Mouse (Mus musculus) midbrain, embryonic 11.5 days (tissue): ENCODE data around the gene Sirt1. TPM values are rescaled to one million over a fixed set of nuclear protein-coding genes. Genes with fewer than 3 reads are reported as not detected.
A peak's percentile ranks its signal among the peaks of the same experiment; 100 is the strongest.
"Not testable (repeated sequence)": the region's sequence is repeated elsewhere in the genome, so short reads cannot be mapped to it uniquely, and the experiment has no call there.

Experiments
- ATAC-seq: fragments of 200-750 bp; cut with Nextera tagmentation; 2 replicates; pipeline ENCODE4 v1.8.0; 2017; ENCODE audit warnings: moderate TSS enrichment, moderate library complexity; ENCODE audit not compliant: low FRiP score
- DNase-seq: peaks from one replicate; pipeline ENCODE4 v3.0.0; 2015; ENCODE audit warnings: low spot score; ENCODE audit errors: missing footprints
- H3K27ac ChIP-seq: fragments of 300-500 bp; sonication (generic); 2 replicates; pipeline ENCODE4 v1.5.1; 2014; ENCODE audit warnings: low read depth, low read length
- H3K27me3 ChIP-seq: fragments of 300-500 bp; sonication (generic); 2 replicates; pipeline ENCODE4 v1.6.1; 2014; ENCODE audit warnings: mild to moderate bottlenecking, low read length, moderate library complexity, mixed read lengths; ENCODE audit not compliant: control insufficient read depth, insufficient read depth
- H3K36me3 ChIP-seq: fragments of 300-500 bp; sonication (generic); 2 replicates; pipeline ENCODE4 v1.6.1; 2014; ENCODE audit warnings: mild to moderate bottlenecking, low read length, moderate library complexity, mixed read lengths; ENCODE audit not compliant: control insufficient read depth, insufficient read depth
- H3K4me1 ChIP-seq: fragments of 300-500 bp; sonication (generic); 2 replicates; pipeline ENCODE4 v1.6.1; 2014; ENCODE audit warnings: low read length; ENCODE audit not compliant: control insufficient read depth, insufficient read depth
- H3K4me2 ChIP-seq: fragments of 300-500 bp; sonication (generic); 2 replicates; pipeline ENCODE4 v1.6.1; 2014; ENCODE audit warnings: mild to moderate bottlenecking, moderate library complexity
- H3K4me3 ChIP-seq: fragments of 300-500 bp; sonication (generic); 2 replicates; pipeline ENCODE4 v1.5.1; 2014; ENCODE audit warnings: low read depth, low read length
- H3K9ac ChIP-seq: fragments of 300-500 bp; sonication (generic); 2 replicates; pipeline ENCODE4 v1.6.1; 2014; ENCODE audit warnings: low read length
- H3K9me3 ChIP-seq: fragments of 300-500 bp; sonication (generic); 2 replicates; pipeline ENCODE4 v1.6.1; 2016; ENCODE audit warnings: low read length; ENCODE audit not compliant: control insufficient read depth
- WGBS: fragments of 180-500 bp; shearing (Covaris S2); extraction: QIAGEN DNeasy Blood & Tissue Kit; methylation state at CpG from one replicate; pipeline ENCODE4 v1.1.7; 2014; 5-methylcytosine and 5-hydroxymethylcytosine counted together
- polyA plus RNA-seq: library from polyadenylated mRNA; unstranded; fragments of >200 nt; fragmentation: Nextera tagmentation; extraction: Ambion mirVana; gene quantifications from 2 replicates; pipeline ENCODE4 v1.2.1, GENCODE M21; 2014

Gene Sirt1
- polyA plus RNA-seq, 1 experiment from 2014 or later = 9.8 TPM

DNA sequence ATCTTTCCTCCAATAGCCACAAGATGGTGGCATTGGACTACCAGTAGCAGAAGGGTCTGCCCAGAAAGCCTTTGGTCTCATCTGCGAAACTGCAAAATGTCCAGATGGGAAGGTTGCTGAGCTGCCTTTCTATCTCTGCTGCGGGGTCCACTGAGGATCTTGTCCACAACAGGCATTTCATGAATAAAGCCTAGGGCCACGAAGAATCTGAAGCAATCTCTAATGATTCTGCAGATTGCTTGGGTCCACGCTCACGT lies 41.2 kb upstream of the Sirt1 start:
- H3K9ac ChIP-seq = no peak overlapping the region
- H3K4me2 ChIP-seq = no peak overlapping the region
- no peak overlapping the region for H3K27ac ChIP-seq
- no peaks in the 10 kb centered on the region for H3K36me3 ChIP-seq
- WGBS = 88% methylated on average over 5 of the region's 5 CpGs
- ATAC-seq = no peak
- no peaks in the 10 kb centered on the region for H3K4me1 ChIP-seq
- no peak overlapping the region for H3K4me3 ChIP-seq
- H3K27me3 ChIP-seq = no peaks in the 10 kb centered on the region
- peak; percentile 82 for DNase-seq
- no peaks in the 10 kb centered on the region for H3K9me3 ChIP-seq

DNA sequence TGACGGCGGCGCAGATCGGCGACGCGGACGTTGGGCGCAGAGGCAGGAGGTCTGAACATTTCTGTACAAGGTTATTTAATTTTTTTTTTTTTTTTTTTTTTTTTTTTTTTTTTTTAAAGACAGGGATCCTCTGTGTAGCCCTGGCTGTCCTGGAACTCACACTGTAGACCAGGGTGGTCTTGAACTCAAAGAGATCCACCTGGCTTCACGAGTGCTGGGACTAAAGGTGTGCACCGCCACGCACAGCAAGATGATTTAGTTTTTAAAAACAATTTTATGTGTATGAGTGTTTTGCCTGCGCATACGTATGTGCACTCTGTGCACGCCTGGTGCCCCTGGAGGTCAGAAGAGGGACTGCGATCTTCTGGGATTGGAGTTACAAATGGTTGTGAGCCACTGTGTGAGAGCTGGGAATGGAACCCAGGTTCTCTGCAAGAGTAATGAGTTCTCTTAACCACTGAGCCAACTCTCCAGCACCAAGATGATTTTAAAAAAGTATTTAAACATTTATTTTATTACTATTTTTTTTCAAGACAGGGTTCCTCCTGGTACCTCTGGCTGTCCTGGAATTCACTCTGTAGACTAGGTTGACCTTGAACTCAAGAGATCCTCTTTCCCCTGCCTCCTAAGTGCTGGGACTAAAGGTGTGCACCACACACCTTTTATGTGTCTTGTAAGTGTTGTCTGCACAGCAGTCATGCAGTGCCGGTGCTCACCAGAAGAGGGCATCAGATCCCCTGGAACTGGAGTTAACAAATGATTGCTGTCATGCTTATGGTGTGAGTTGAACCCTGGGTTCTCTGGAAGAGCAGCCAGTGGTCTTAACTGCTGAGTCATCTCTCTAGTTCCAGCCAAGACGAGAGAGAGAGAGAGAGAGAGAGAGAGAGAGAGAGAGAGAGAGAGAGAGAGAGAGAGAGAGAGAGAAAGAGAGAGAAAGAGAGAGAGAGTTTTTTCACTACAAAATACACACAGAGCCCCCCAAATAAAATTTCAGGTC lies 40.5 kb upstream of the Sirt1 start, which contains the start of gene Gm7075:
TSS of gene Gm7075 (minus strand) at position 51 of the 997 bp plus-strand sequence.
- 90% methylated on average over 18 of the region's 18 CpGs for WGBS
- no peak within 1 kb of the TSS for H3K4me3 ChIP-seq

DNA sequence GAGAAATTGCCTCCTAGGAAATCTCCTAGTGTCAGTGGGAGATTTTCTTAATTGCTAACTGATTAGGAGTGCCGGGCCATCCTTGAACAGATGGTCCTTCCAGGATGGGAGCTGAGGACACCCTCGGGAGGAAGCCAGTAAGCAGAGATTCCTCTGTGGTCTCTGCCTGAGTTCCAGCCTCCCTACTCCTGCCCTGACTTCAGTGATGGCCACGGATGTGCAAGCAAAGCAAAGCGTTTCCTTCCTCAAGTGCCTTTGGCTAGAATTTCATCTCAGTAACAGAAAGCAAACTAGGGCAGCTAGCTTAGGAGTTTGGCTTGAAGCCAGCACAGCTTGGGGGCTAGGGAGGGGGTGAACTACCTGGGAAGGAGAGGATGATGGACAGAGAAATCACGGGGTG lies 35.6 kb upstream of the Sirt1 start:
- no peaks in the 10 kb centered on the region for H3K36me3 ChIP-seq
- DNase-seq (peak; percentile 72), ATAC-seq (no peak)
- H3K4me2 ChIP-seq = no peak overlapping the region
- 66% methylated on average over 5 of the region's 5 CpGs for WGBS
- no peaks in the 10 kb centered on the region for H3K27me3 ChIP-seq
- no peaks in the 10 kb centered on the region for H3K4me1 ChIP-seq
- H3K9ac ChIP-seq = no peak overlapping the region
- no peaks in the 10 kb centered on the region for H3K9me3 ChIP-seq
- H3K4me3 ChIP-seq = no peak overlapping the region
- H3K27ac ChIP-seq = no peak overlapping the region

More for the DNA sequence above, 40.5 kb upstream of the Sirt1 start, which contains the start of gene Gm7075:
- Histone ChIP-seq H3K36me3 (no peaks in the 10 kb centered on the region), H3K27ac (no peak within 1 kb of the TSS), H3K9ac (no peak within 1 kb of the TSS), H3K27me3 (no peaks in the 10 kb centered on the region), H3K4me1 (no peaks in the 10 kb centered on the region), H3K4me2 (no peak within 1 kb of the TSS), H3K9me3 (no peaks in the 10 kb centered on the region)
- DNase-seq (peak; percentile 87), ATAC-seq (peak; percentile 50; the same call in 1 of the 2 replicates)

DNA sequence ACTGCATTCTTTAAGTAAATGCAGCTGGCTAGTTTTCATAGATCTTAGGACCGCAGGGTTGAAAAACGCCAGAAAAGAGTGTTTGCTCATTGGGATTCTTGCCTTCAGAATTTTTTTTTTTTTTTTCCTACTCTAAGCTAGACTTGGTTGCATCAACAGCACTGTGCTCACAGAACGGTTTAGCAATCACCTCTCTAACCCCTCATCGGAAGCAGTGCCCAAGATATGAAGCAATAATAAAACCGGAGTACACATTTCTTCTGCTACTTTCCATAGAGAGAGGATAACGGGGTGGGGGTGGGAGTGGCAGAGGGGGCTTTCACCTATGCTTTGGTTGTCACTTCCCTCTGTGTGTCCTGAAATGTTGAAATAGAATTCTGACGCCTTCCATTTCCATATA lies 34.3 kb upstream of the Sirt1 start:
- no peak overlapping the region for H3K9ac ChIP-seq
- DNase-seq (no peak), ATAC-seq (no peak)
- no peaks in the 10 kb centered on the region for H3K9me3 ChIP-seq
- H3K36me3 ChIP-seq = no peaks in the 10 kb centered on the region
- H3K27ac ChIP-seq = no peak overlapping the region
- H3K27me3 ChIP-seq = no peaks in the 10 kb centered on the region
- 63% methylated on average over 7 of the region's 7 CpGs for WGBS
- no peak overlapping the region for H3K4me2 ChIP-seq
- no peaks in the 10 kb centered on the region for H3K4me1 ChIP-seq
- H3K4me3 ChIP-seq = no peak overlapping the region

DNA sequence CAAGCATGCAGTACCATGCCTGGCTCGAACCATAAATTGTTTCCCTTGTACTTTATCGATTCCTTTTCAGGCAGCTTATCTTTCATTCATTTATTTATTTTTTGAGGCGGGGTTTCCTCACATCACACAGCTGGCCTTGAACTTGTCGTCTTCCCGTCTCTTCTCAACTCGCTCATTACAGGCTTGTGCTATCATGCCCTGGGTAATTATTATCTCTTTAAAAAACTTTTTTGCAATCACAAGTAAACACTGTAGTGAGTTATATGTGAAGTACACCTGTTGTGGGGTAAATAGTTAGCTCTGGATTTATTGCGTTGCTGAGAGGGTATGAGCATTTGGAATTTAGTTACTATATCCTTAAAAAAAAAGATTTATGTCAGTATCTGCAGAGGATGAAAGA lies 33.8 kb upstream of the Sirt1 start:
- no peaks in the 10 kb centered on the region for H3K27me3 ChIP-seq
- H3K27ac ChIP-seq = no peak overlapping the region
- WGBS = 86% methylated on average over 7 of the region's 7 CpGs
- H3K9ac ChIP-seq = no peak overlapping the region
- H3K9me3 ChIP-seq = no peaks in the 10 kb centered on the region
- H3K4me2 ChIP-seq = no peak overlapping the region
- DNase-seq = no peak
- ATAC-seq = no peak
- no peak overlapping the region for H3K4me3 ChIP-seq
- no peaks in the 10 kb centered on the region for H3K36me3 ChIP-seq
- H3K4me1 ChIP-seq = no peaks in the 10 kb centered on the region

DNA sequence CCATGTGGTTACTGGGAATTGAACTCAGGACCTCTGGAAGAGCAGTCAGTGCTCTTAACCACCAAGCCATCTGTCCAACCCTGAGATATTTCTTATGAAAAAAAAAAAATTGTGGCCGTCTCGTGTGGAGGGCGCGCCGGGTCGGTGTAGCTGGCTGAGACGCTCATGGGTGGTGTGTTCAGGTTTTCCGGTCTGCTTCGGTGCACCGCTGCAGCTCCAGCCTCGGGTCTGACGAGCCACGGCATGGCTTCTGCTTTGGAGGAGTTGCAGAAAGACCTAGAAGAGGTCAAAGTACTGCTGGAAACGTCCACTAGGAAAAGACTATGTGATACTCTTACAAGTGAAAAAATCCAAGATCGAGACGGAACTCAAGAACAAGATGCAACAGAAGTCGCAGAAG lies 31.3 kb upstream of the Sirt1 start:
- no peaks in the 10 kb centered on the region for H3K27me3 ChIP-seq
- DNase-seq (no peak), ATAC-seq (no peak)
- no peak overlapping the region for H3K27ac ChIP-seq
- H3K36me3 ChIP-seq = no peaks in the 10 kb centered on the region
- no peaks in the 10 kb centered on the region for H3K4me1 ChIP-seq
- H3K9me3 ChIP-seq = no peaks in the 10 kb centered on the region
- no peak overlapping the region for H3K4me2 ChIP-seq
- WGBS = 91% methylated on average over 17 of the region's 17 CpGs
- H3K9ac ChIP-seq = no peak overlapping the region
- H3K4me3 ChIP-seq = no peak overlapping the region

DNA sequence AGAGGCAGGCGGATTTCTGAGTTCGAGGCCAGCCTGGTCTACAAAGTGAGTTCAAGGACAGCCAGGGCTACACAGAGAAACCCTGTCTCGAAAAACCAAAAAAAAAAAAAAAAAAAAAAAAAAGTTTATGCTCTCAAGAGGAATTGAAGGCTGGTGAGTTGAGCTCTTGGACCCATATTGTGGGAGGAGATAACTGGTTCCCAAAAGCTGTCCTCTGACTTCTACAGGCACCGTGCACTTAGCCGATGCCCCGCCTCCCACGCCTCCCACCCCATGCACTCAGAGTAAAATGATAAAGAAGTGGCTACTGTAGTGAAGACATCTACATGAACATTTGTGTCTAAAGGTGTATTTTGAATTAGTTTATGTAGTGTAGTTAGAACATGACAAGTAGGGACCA lies 30.2 kb upstream of the Sirt1 start:
- H3K4me1 ChIP-seq, ATAC-seq, H3K9me3 ChIP-seq, H3K27me3 ChIP-seq, H3K9ac ChIP-seq, H3K4me2 ChIP-seq, H3K36me3 ChIP-seq, H3K27ac ChIP-seq, H3K4me3 ChIP-seq: not testable (repeated sequence)
- WGBS = 94% methylated on average over 5 of the region's 7 CpGs
- DNase-seq = peak; percentile 33

DNA sequence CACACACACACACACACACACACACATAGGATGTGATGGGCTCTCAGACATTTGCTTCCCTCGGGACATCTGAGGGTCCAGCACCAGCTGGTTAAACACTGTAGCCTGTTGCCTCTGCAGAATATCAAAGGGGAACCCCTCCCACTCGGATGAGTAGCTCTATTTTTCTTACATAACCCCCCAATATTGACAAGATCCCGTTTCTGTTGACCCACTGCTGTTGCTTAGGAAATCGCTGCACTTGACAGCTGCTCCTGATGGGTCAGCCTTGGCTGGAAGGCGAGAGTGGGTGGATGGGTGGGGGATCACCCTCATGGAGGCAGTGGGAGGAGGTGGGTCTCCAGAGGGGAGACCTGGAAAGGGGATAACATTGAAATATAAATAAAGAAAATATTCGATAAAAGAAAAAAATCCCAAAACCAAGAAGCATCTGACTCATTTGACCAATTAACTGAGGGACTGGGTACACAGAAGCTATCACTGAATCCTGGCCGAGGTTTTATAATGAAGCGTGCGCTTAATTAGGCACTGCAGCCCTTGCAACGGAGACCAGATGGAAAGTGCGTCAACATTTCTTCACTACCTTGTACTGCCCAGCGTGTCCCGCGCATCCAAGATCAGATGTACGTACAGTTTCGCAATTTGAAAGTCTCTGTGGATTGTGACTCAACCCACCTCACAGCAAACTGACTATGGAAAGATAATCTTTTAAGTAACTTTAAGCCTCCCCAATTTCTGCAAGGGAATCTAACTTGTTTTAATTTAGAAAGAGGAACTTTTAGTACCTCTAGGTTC lies 28.9 kb upstream of the Sirt1 start:
- H3K4me3 ChIP-seq = no peak overlapping the region
- no peaks in the 10 kb centered on the region for H3K4me1 ChIP-seq
- DNase-seq (peak; percentile 81), ATAC-seq (peak; percentile 87)
- no peak overlapping the region for H3K27ac ChIP-seq
- no peaks in the 10 kb centered on the region for H3K27me3 ChIP-seq
- H3K9me3 ChIP-seq = no peaks in the 10 kb centered on the region
- no peak overlapping the region for H3K4me2 ChIP-seq
- no peak overlapping the region for H3K9ac ChIP-seq
- 73% methylated on average over 16 of the region's 16 CpGs for WGBS
- H3K36me3 ChIP-seq = no peaks in the 10 kb centered on the region

DNA sequence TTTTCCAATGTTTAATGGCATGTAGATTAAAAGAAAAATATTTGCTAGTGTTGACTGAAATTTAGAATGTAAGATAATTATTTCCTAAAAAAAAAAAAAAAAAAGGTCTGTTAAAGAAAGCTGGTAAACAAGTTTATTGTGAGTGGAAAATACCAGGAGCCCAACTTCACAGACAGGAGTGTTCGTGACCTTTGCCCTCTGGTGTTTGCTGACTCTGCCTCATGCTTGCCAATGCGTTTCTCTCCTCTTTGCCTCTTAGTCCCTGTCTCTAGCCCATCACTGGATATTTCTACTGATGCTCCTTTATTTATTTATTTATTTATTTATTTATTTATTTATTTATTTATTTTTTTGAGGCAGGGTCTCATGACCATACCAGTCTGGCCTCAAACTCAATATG lies 22.1 kb upstream of the Sirt1 start:
- no peak overlapping the region for H3K4me3 ChIP-seq
- no peak overlapping the region for H3K27ac ChIP-seq
- H3K4me1 ChIP-seq = no peaks in the 10 kb centered on the region
- H3K27me3 ChIP-seq = no peaks in the 10 kb centered on the region
- no peaks in the 10 kb centered on the region for H3K9me3 ChIP-seq
- no peak overlapping the region for H3K9ac ChIP-seq
- WGBS = 86% methylated on average over 2 of the region's 2 CpGs
- H3K4me2 ChIP-seq = no peak overlapping the region
- no peaks in the 10 kb centered on the region for H3K36me3 ChIP-seq
- ATAC-seq (no peak), DNase-seq (no peak)
